Mouse (Mus musculus): ENCODE results near the gene Gm49322.

Gene Gm49322

GRCm38 (mm10) chr10:80583047-80583446, 22.8 kb upstream of the Gm49322 start:
- DNase-seq (ENCODE audit: extremely low spot score, low spot score): no peak

GRCm38 (mm10) chr10:80584045-80584488, 21.8 kb upstream of the Gm49322 start:
- DNase-seq (ENCODE audit: extremely low spot score, low spot score): no peak

GRCm38 (mm10) chr10:80584642-80585552, 20.9 kb upstream of the Gm49322 start:
- no peak for DNase-seq (ENCODE audit: extremely low spot score, low spot score)

GRCm38 (mm10) chr10:80585581-80585980, 20.2 kb upstream of the Gm49322 start:
- no peak for DNase-seq (ENCODE audit: extremely low spot score, low spot score)

GRCm38 (mm10) chr10:80586407-80587304, 19.2 kb upstream of the Gm49322 start:
- no peak for DNase-seq (ENCODE audit: extremely low spot score, low spot score)

- no peak for DNase-seq (ENCODE audit: extremely low spot score, low spot score)
Observed at GRCm38 (mm10) chr10:80587305-80587657, 18.5 kb upstream of the Gm49322 start.

GRCm38 (mm10) chr10:80589127-80589878, 16.5 kb upstream of the Gm49322 start:
- DNase-seq (ENCODE audit: extremely low spot score, low spot score): no peak

GRCm38 (mm10) chr10:80589879-80590854, 15.7 kb upstream of the Gm49322 start, which contains the start of gene Abhd17a:
Gene Abhd17a (minus strand): TSS chr10:80590341.
- DNase-seq (ENCODE audit: extremely low spot score, low spot score): peak; percentile 98

GRCm38 (mm10) chr10:80596318-80596717, 9.5 kb upstream of the Gm49322 start:
- DNase-seq (ENCODE audit: extremely low spot score, low spot score): no peak

- peak; percentile 96 for DNase-seq (ENCODE audit: extremely low spot score, low spot score)
Observed at GRCm38 (mm10) chr10:80602698-80603325, 3.0 kb upstream of the Gm49322 start, which contains the start of the genes Scamp4 and Adat3. Gene Scamp4 (plus strand): TSS chr10:80602872. Gene Adat3 (plus strand): TSS chr10:80602880.

GRCm38 (mm10) chr10:80603364-80603763, 2.5 kb upstream of the Gm49322 start:
- DNase-seq (ENCODE audit: extremely low spot score, low spot score): no peak

GRCm38 (mm10) chr10:80604001-80604509, 1.8 kb upstream of the Gm49322 start:
- DNase-seq (ENCODE audit: extremely low spot score, low spot score): no peak

GRCm38 (mm10) chr10:80604988-80605387, 833 bp upstream of the Gm49322 start:
- DNase-seq (ENCODE audit: extremely low spot score, low spot score): no peak

GRCm38 (mm10) chr10:80606306-80606705, 485 bp downstream of the Gm49322 start:
- DNase-seq (ENCODE audit: extremely low spot score, low spot score): no peak

- DNase-seq (ENCODE audit: extremely low spot score, low spot score): no peak
Observed at GRCm38 (mm10) chr10:80606737-80607350, 1.0 kb downstream of the Gm49322 start.

GRCm38 (mm10) chr10:80608435-80608834, 2.6 kb downstream of the Gm49322 start:
- no peak for DNase-seq (ENCODE audit: extremely low spot score, low spot score)

GRCm38 (mm10) chr10:80609269-80609924, 3.6 kb downstream of the Gm49322 start:
- no peak for DNase-seq (ENCODE audit: extremely low spot score, low spot score)

GRCm38 (mm10) chr10:80610116-80610785, 4.4 kb downstream of the Gm49322 start:
- no peak for DNase-seq (ENCODE audit: extremely low spot score, low spot score)
